Mouse (Mus musculus) embryonic facial prominence, embryonic 11.5 days (tissue): ENCODE data around the gene Rps6. TPM values are rescaled to one million over a fixed set of nuclear protein-coding genes. Genes with fewer than 3 reads are reported as not detected.

Experiments used
- ATAC-seq: fragments of 200-750 bp; cut with Nextera tagmentation; replicated peaks from 2 replicates; pipeline ENCODE4 v1.8.0; 2017; ENCODE audit warnings: low read depth; ENCODE audit not compliant: insufficient number of reproducible peaks, low FRiP score, low TSS enrichment
- DNase-seq: peaks from one replicate; pipeline ENCODE4 v3.0.0-alpha.2; 2015; ENCODE audit warnings: low spot score
- H3K27ac ChIP-seq: fragments of 300-500 bp; sonication (generic); replicated peaks from 2 replicates; pipeline ENCODE4 v1.5.1; 2014; ENCODE audit warnings: mild to moderate bottlenecking, low read depth, low read length, control low read depth
- H3K27me3 ChIP-seq: fragments of 300-500 bp; sonication (generic); 2 replicates; pipeline ENCODE4 v1.6.1; 2014; ENCODE audit warnings: mild to moderate bottlenecking, low read length, moderate library complexity, mixed read lengths; ENCODE audit not compliant: control insufficient read depth, insufficient read depth
- H3K36me3 ChIP-seq: fragments of 300-500 bp; sonication (generic); replicated peaks from 2 replicates; pipeline ENCODE4 v1.6.1; 2014; ENCODE audit warnings: low read depth, mild to moderate bottlenecking, low read length, moderate library complexity, mixed read lengths; ENCODE audit not compliant: control insufficient read depth, insufficient read depth
- H3K4me1 ChIP-seq: fragments of 300-500 bp; sonication (generic); 2 replicates; pipeline ENCODE4 v1.6.1; 2014; ENCODE audit warnings: low read length, mixed read lengths; ENCODE audit not compliant: control insufficient read depth, insufficient read depth
- H3K4me2 ChIP-seq: fragments of 300-500 bp; sonication (generic); 2 replicates; pipeline ENCODE4 v1.6.1; 2014; ENCODE audit warnings: low read depth, mild to moderate bottlenecking, control low read depth, low read length, moderate library complexity
- H3K4me3 ChIP-seq: fragments of 300-500 bp; sonication (generic); 2 replicates; pipeline ENCODE4 v1.5.1; 2014; ENCODE audit warnings: low read depth, low read length, control low read depth
- H3K9ac ChIP-seq: fragments of 300-500 bp; sonication (generic); replicated peaks from 2 replicates; pipeline ENCODE4 v1.6.1; 2014; ENCODE audit warnings: mild to moderate bottlenecking, control low read depth, low read length
- H3K9me3 ChIP-seq: fragments of 300-500 bp; sonication (generic); replicated peaks from 2 replicates; pipeline ENCODE4 v1.6.1; 2016; ENCODE audit warnings: mild to moderate bottlenecking, low read length, inconsistent platforms, mixed read lengths; ENCODE audit not compliant: control insufficient read depth
- WGBS: fragments of 180-500 bp; shearing (Covaris S2); extraction: QIAGEN DNeasy Blood & Tissue Kit; methylation state at CpG from one replicate; pipeline ENCODE4 v1.1.7; 2014; 5-methylcytosine and 5-hydroxymethylcytosine counted together
- polyA plus RNA-seq: library from polyadenylated mRNA; unstranded; fragments of >200 nt; fragmentation: Nextera tagmentation; extraction: Ambion mirVana; gene quantifications from 2 replicates; pipeline ENCODE4 v1.2.1, GENCODE M21; 2014

Rps6 gene
- polyA plus RNA-seq = 796 and 840 TPM in 2 replicates

DNA sequence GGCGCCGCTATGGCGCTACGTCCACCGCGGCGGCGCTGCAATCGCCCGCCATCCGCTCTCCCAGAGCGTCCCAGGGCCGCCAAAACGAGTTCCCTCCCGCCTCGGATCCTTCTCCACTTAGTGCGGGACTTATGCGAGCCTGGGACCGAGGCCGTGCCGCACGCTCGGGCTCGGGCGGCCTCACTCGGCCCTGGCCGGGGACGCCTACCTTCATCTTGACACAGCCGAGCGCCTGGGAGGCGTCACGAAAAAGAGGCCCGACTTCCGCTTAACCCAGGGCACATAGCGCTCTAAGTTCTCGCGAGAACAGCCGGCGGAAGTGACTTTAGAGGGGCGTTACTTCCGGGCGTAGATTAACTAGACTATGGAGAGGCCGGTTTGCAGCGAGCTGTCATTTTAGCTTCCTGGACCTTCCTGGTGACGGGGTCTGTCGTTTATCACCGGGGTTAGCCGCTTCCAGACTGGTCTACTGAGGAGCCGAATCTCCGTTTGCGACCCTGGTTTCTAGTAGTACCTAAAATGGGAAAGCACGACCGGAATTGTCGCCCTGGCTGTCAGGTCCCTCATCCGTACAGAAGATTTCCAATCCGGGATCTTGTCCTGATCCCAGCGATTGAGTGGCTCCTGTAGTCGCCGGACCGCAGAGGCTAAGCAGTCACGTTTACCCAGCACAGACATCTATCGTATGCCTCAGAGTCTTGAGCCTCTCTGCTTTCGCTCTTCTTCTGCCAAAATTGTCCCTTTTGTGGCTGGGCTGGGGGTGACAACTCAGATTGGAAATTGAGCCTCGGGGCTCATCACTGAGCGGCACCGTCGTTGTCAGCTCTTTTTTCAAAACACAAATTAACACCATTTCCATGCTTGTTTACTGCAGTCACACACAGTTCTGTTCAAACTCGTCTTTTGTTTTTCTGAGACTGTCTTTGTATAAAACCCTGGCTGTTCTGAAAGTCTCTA is at the start of gene Rps6:
Gene Rps6 (minus strand): TSS at position 300 of the 957 bp plus-strand sequence.
- H3K4me2 ChIP-seq = peak within 1 kb of the TSS; percentile 61
- under 1% methylated on average over 65 of the region's 68 CpGs for WGBS
- H3K27me3 ChIP-seq = no peaks in the 10 kb centered on the region
- DNase-seq (peak; percentile 98), ATAC-seq (peak; percentile 96)
- peak within 1 kb of the TSS; percentile 96 for H3K4me3 ChIP-seq
- peak within 1 kb of the TSS; percentile 100 for H3K9ac ChIP-seq
- peak within 1 kb of the TSS; percentile 94 for H3K27ac ChIP-seq
- H3K9me3 ChIP-seq = no peaks in the 10 kb centered on the region
- no peaks in the 10 kb centered on the region for H3K4me1 ChIP-seq
- peaks cover 17% of the 10 kb centered on the region for H3K36me3 ChIP-seq

- Histone ChIP-seq H3K27ac (no peak overlapping the region), H3K36me3 (no peaks in the 10 kb centered on the region), H3K9me3 (no peaks in the 10 kb centered on the region), H3K9ac (no peak overlapping the region), H3K4me2 (no peak overlapping the region), H3K27me3 (no peaks in the 10 kb centered on the region), H3K4me3 (no peak overlapping the region), H3K4me1 (no peaks in the 10 kb centered on the region)
- no peak for ATAC-seq
- DNase-seq = no peak
- 69% methylated on average over 1 of the region's 1 CpGs for WGBS
These were observed 48.7 kb upstream of the Rps6 start for GRCm38 (mm10) chr4:86905869-86906268.

DNA sequence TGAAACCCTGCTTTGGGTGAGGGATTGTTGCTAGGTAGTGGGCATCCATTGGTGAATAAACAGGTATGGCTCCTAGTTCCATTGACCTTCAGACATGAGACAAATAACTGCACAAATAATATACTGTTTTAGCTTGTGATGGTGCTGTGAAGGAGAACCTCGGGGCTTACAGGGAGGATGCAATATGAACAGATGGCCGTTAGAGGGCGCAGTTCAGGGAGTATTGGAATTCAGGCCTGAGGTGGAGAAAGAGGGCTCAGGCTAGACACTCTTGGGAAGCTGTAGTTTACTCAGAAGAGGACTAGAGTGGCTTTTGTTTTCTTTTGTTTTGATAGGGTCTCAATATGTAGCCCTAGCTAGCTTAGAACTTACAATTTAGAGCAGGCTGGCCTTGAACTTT is 47.8 kb upstream of the Rps6 start:
- H3K27me3 ChIP-seq = no peaks in the 10 kb centered on the region
- no peak overlapping the region for H3K4me3 ChIP-seq
- H3K27ac ChIP-seq = no peak overlapping the region
- no peak overlapping the region for H3K9ac ChIP-seq
- ATAC-seq (no peak), DNase-seq (no peak)
- 31% methylated on average over 3 of the region's 3 CpGs for WGBS
- no peaks in the 10 kb centered on the region for H3K9me3 ChIP-seq
- H3K4me2 ChIP-seq = no peak overlapping the region
- no peaks in the 10 kb centered on the region for H3K4me1 ChIP-seq
- no peaks in the 10 kb centered on the region for H3K36me3 ChIP-seq

DNA sequence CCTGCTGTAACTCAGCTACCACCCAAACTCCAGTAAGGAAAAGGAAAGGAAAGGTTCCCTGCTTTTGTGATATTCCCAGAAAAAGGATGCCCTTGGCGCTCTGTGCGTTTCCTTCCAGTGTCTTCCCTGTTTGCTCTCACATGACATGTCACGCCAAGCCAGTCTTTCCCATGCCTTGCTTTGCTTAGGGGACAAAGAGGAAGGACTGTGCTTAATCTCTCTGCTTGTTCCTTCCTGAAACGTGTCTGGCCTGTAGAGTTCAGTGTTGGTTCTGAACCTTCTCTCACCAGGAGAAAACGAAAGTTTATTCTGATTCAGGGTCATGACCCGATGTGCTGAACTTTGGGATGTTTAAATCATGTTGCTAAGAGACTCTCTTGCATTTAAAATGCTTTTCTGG is 45.1 kb upstream of the Rps6 start:
- DNase-seq (no peak), ATAC-seq (no peak)
- Histone ChIP-seq H3K4me2 (no peak overlapping the region), H3K9ac (no peak overlapping the region), H3K4me1 (no peaks in the 10 kb centered on the region), H3K36me3 (no peaks in the 10 kb centered on the region), H3K27me3 (no peaks in the 10 kb centered on the region), H3K9me3 (no peaks in the 10 kb centered on the region), H3K4me3 (no peak overlapping the region), H3K27ac (no peak overlapping the region)
- WGBS = 63% methylated on average over 6 of the region's 6 CpGs

GRCm38 (mm10) chr4:86898791-86899474 is 41.7 kb upstream of the Rps6 start:
- Histone ChIP-seq H3K9me3 (no peaks in the 10 kb centered on the region), H3K27me3 (no peaks in the 10 kb centered on the region), H3K4me1 (no peaks in the 10 kb centered on the region), H3K36me3 (no peaks in the 10 kb centered on the region), H3K4me3 (no peak overlapping the region), H3K9ac (no peak overlapping the region), H3K4me2 (no peak overlapping the region), H3K27ac (no peak overlapping the region)
- WGBS = 47% methylated on average over 14 of the region's 14 CpGs
- no peak for DNase-seq
- ATAC-seq = no peak

DNA sequence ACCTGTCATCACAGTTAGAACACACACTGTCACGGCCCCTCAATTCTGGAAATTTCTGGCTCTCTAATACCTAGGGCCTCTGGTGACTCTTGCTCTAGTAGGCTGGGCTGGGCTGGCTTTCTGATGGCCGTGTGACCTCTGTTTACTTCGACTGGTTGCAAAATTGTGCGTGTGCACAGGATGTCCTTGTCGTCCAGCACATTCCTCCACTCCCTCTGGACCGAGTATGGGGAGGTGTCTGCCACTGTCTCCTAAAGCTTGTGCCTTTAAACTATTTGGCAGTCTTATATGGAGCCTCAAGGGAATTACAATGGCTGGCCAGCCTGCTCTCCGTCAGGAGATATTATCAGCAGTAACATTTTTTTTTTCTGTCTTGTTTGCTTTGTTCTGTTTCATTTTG is 40.2 kb upstream of the Rps6 start:
- DNase-seq = no peak
- no peak overlapping the region for H3K4me2 ChIP-seq
- no peaks in the 10 kb centered on the region for H3K27me3 ChIP-seq
- no peaks in the 10 kb centered on the region for H3K9me3 ChIP-seq
- H3K27ac ChIP-seq = no peak overlapping the region
- H3K4me3 ChIP-seq = no peak overlapping the region
- WGBS = 78% methylated on average over 7 of the region's 7 CpGs
- no peaks in the 10 kb centered on the region for H3K4me1 ChIP-seq
- H3K36me3 ChIP-seq = no peaks in the 10 kb centered on the region
- no peak overlapping the region for H3K9ac ChIP-seq
- no peak for ATAC-seq

- no peak overlapping the region for H3K27ac ChIP-seq
- no peak overlapping the region for H3K9ac ChIP-seq
- H3K4me2 ChIP-seq = no peak overlapping the region
- H3K27me3 ChIP-seq = no peaks in the 10 kb centered on the region
- no peaks in the 10 kb centered on the region for H3K36me3 ChIP-seq
- WGBS = 70% methylated on average over 5 of the region's 5 CpGs
- no peak overlapping the region for H3K4me3 ChIP-seq
- ATAC-seq = no peak
- no peaks in the 10 kb centered on the region for H3K9me3 ChIP-seq
- H3K4me1 ChIP-seq = no peaks in the 10 kb centered on the region
- DNase-seq = no peak
These were observed 30.7 kb upstream of the Rps6 start for GRCm38 (mm10) chr4:86887879-86888278.
